Mouse (Mus musculus): ENCODE measurements around the gene Mapk6.

The Mapk6 gene

GRCm38 (mm10) chr9:75409852-75410378, at the start of gene Mapk6:
Gene Mapk6 (minus strand): TSS chr9:75410005.
- in situ Hi-C loops (cut with MboI; ENCODE audit: low sequenced_read_pairs), result no loop called here

- in situ Hi-C loops (cut with MboI; ENCODE audit: low sequenced_read_pairs), result no loop called here
Observed at GRCm38 (mm10) chr9:75455684-75456083, 45.9 kb upstream of the Mapk6 start.

- in situ Hi-C loops (cut with MboI; ENCODE audit: low sequenced_read_pairs), result no loop called here
Observed at GRCm38 (mm10) chr9:75453994-75454393, 44.2 kb upstream of the Mapk6 start.

GRCm38 (mm10) chr9:75448021-75448420, 38.2 kb upstream of the Mapk6 start:
- in situ Hi-C loops (cut with MboI; ENCODE audit: low sequenced_read_pairs), result loop anchor here (25.0 kb wide), 1 partner anchor 411 kb away; the partner anchor contains the start of gene Arpp19

GRCm38 (mm10) chr9:75446574-75446973, 36.8 kb upstream of the Mapk6 start:
- in situ Hi-C loops (cut with MboI; ENCODE audit: low sequenced_read_pairs), result loop anchor here (25.0 kb wide), 1 partner anchor 409 kb away; the partner anchor contains the start of gene Arpp19

GRCm38 (mm10) chr9:75444981-75445380, 35.2 kb upstream of the Mapk6 start:
- in situ Hi-C loops (cut with MboI; ENCODE audit: low sequenced_read_pairs), result loop anchor here (25.0 kb wide), 1 partner anchor 408 kb away; the partner anchor contains the start of gene Arpp19

GRCm38 (mm10) chr9:75441691-75442131, 31.9 kb upstream of the Mapk6 start:
- in situ Hi-C loops (cut with MboI; ENCODE audit: low sequenced_read_pairs), result loop anchor here (25.0 kb wide), 1 partner anchor 404 kb away; the partner anchor contains the start of gene Arpp19

GRCm38 (mm10) chr9:75440796-75441666, 31.2 kb upstream of the Mapk6 start, which contains the start of gene Leo1:
Gene Leo1 (plus strand): TSS chr9:75441524.
- in situ Hi-C loops (cut with MboI; ENCODE audit: low sequenced_read_pairs), result loop anchor here (25.0 kb wide), 1 partner anchor 404 kb away; the partner anchor contains the start of gene Arpp19

- in situ Hi-C loops (cut with MboI; ENCODE audit: low sequenced_read_pairs), result loop anchor here (25.0 kb wide), 1 partner anchor 401 kb away; the partner anchor contains the start of gene Arpp19
Observed at GRCm38 (mm10) chr9:75437653-75438385, 28.0 kb upstream of the Mapk6 start.

- in situ Hi-C loops (cut with MboI; ENCODE audit: low sequenced_read_pairs), result loop anchor here (25.0 kb wide), 1 partner anchor 399 kb away; the partner anchor contains the start of gene Arpp19
Observed at GRCm38 (mm10) chr9:75435918-75436317, 26.1 kb upstream of the Mapk6 start.

- in situ Hi-C loops (cut with MboI; ENCODE audit: low sequenced_read_pairs), result loop anchor here (25.0 kb wide), 1 partner anchor 398 kb away; the partner anchor contains the start of gene Arpp19
Observed at GRCm38 (mm10) chr9:75435291-75435690, 25.5 kb upstream of the Mapk6 start.

GRCm38 (mm10) chr9:75434872-75435271, 25.1 kb upstream of the Mapk6 start:
- in situ Hi-C loops (cut with MboI; ENCODE audit: low sequenced_read_pairs), result loop anchor here (25.0 kb wide), 1 partner anchor 398 kb away; the partner anchor contains the start of gene Arpp19

GRCm38 (mm10) chr9:75434172-75434793, 24.5 kb upstream of the Mapk6 start:
- in situ Hi-C loops (cut with MboI; ENCODE audit: low sequenced_read_pairs), result loop anchor here (25.0 kb wide), 1 partner anchor 397 kb away; the partner anchor contains the start of gene Arpp19

- in situ Hi-C loops (cut with MboI; ENCODE audit: low sequenced_read_pairs), result loop anchor here (25.0 kb wide), 1 partner anchor 395 kb away; the partner anchor contains the start of gene Arpp19
Observed at GRCm38 (mm10) chr9:75432694-75433093, 22.9 kb upstream of the Mapk6 start.

GRCm38 (mm10) chr9:75430822-75431621, 21.2 kb upstream of the Mapk6 start:
- in situ Hi-C loops (cut with MboI; ENCODE audit: low sequenced_read_pairs), result loop anchor here (25.0 kb wide), 1 partner anchor 394 kb away; the partner anchor contains the start of gene Arpp19

- in situ Hi-C loops (cut with MboI; ENCODE audit: low sequenced_read_pairs), result loop anchor here (25.0 kb wide), 1 partner anchor 392 kb away; the partner anchor contains the start of gene Arpp19
Observed at GRCm38 (mm10) chr9:75429657-75430056, 19.9 kb upstream of the Mapk6 start.

- in situ Hi-C loops (cut with MboI; ENCODE audit: low sequenced_read_pairs), result loop anchor here (25.0 kb wide), 1 partner anchor 392 kb away; the partner anchor contains the start of gene Arpp19
Observed at GRCm38 (mm10) chr9:75429040-75429439, 19.2 kb upstream of the Mapk6 start.

- in situ Hi-C loops (cut with MboI; ENCODE audit: low sequenced_read_pairs), result loop anchor here (25.0 kb wide), 1 partner anchor 391 kb away; the partner anchor contains the start of gene Arpp19
Observed at GRCm38 (mm10) chr9:75428274-75428600, 18.4 kb upstream of the Mapk6 start.
